Mouse (Mus musculus) Patski (cell line): ENCODE measurements at regions not wholly inside any gene's neighbourhood (a gene's known extent, or its start where the extent isn't known, plus 50 kb on each side); places are given as distances from the start of the nearest gene placed in this dataset.

Experiments used
- ATAC-seq: fragments of 100-300 bp; one replicate; pipeline ENCODE4 v1.8.0; 2021
- CTCF ChIA-PET: fragments of 350-600 bp; sonication (Branson Sonifier 250); formaldehyde crosslinking; loops from one replicate; lab custom pipeline; 2022; ENCODE audit warnings: inconsistent platforms; lab: Charles Lee
- POLR2A ChIA-PET: fragments of 350-600 bp; sonication (Branson Sonifier 250); formaldehyde crosslinking; loops from one replicate; lab custom pipeline; 2022; ENCODE audit warnings: antibody characterized with exemption, inconsistent platforms; lab: Charles Lee
- DNase-seq: peaks from one replicate; pipeline ENCODE4 v3.0.0-alpha.2; 2011; ENCODE audit warnings: low read depth, low spot score
- H3K27me3 ChIP-seq: fragments of 371-371 bp; one replicate; pipeline ENCODE4 v1.5.1; 2021
- CTCF ChIP-seq: fragments of 100-300 bp; IDR thresholded peaks from one replicate; pipeline ENCODE4 v1.5.1; 2021
- in situ Hi-C: fragments of 300-500 bp; cut with MboI; formaldehyde crosslinking; loops from 3 replicates; pipeline ENCODE4 v1.11.1; 2018; ENCODE audit warnings: low pct_unique_long_range_greater_than_20kb, mixed read lengths

GRCm38 (mm10) chr8:128002806-128003205 is 355.6 kb upstream of the Nrp1 start:
- H3K27me3 ChIP-seq = no peaks in the 10 kb centered on the region
- in situ Hi-C loops = no loop called here
- CTCF ChIA-PET = no interaction called here
- POLR2A ChIA-PET = no interaction called here
- DNase-seq = no peak
- no peak for TF ChIP-seq CTCF
- no peak for ATAC-seq

GRCm38 (mm10) chr8:128003385-128003784 is 355.0 kb upstream of the Nrp1 start:
- ChIA-PET CTCF (no interaction called here), POLR2A (no interaction called here)
- no peak for TF ChIP-seq CTCF
- DNase-seq (no peak), ATAC-seq (no peak)
- no peaks in the 10 kb centered on the region for H3K27me3 ChIP-seq
- in situ Hi-C loops = no loop called here

GRCm38 (mm10) chr8:128003881-128004286 is 354.5 kb upstream of the Nrp1 start:
- no peak for TF ChIP-seq CTCF
- ChIA-PET CTCF (no interaction called here), POLR2A (no interaction called here)
- ATAC-seq (no peak), DNase-seq (no peak)
- in situ Hi-C loops = no loop called here
- H3K27me3 ChIP-seq = no peaks in the 10 kb centered on the region

GRCm38 (mm10) chr8:128009393-128010010 is 348.9 kb upstream of the Nrp1 start:
- POLR2A ChIA-PET = no interaction called here
- ATAC-seq (no peak), DNase-seq (no peak)

GRCm38 (mm10) chr8:128017171-128017570 is 341.2 kb upstream of the Nrp1 start:
- POLR2A ChIA-PET = no interaction called here
- in situ Hi-C loops = no loop called here
- DNase-seq (no peak), ATAC-seq (no peak)
- H3K27me3 ChIP-seq = no peaks in the 10 kb centered on the region
- CTCF ChIA-PET = interaction anchor here (1.0 kb wide), 1 partner anchor 10 kb away, joined by 4 read pairs; no protein-coding TSS in a partner anchor
- TF ChIP-seq CTCF = no peak

More at GRCm38 (mm10) chr8:128009393-128010010, 348.9 kb upstream of the Nrp1 start:
- CTCF ChIA-PET = no interaction called here
- no peak for TF ChIP-seq CTCF
- no peaks in the 10 kb centered on the region for H3K27me3 ChIP-seq
- in situ Hi-C loops = no loop called here

- peak; percentile 54 for ATAC-seq
- ChIA-PET POLR2A (interaction anchor here (0.5 kb wide), 1 partner anchor 97 kb away, joined by 3 read pairs; no protein-coding TSS in a partner anchor), CTCF (interaction anchor here (1.3 kb wide), 1 partner anchor 29 kb away, joined by 3 read pairs; no protein-coding TSS in a partner anchor)
- TF ChIP-seq CTCF = no peak
- in situ Hi-C loops = no loop called here
- no peak for DNase-seq
- H3K27me3 ChIP-seq = no peaks in the 10 kb centered on the region
Observed at GRCm38 (mm10) chr8:128023661-128024060, 334.7 kb upstream of the Nrp1 start.

- in situ Hi-C loops = no loop called here
- DNase-seq (no peak), ATAC-seq (no peak)
- ChIA-PET CTCF (interaction anchor here (1.3 kb wide), 1 partner anchor 30 kb away, joined by 3 read pairs; no protein-coding TSS in a partner anchor), POLR2A (interaction anchor here (0.5 to 0.7 kb wide), 5 partner anchors 66 to 1021 kb away, joined by 3 to 6 read pairs (median 3); no protein-coding TSS in a partner anchor)
- H3K27me3 ChIP-seq = no peaks in the 10 kb centered on the region
- TF ChIP-seq CTCF = no peak
Observed at GRCm38 (mm10) chr8:128024774-128025222, 333.6 kb upstream of the Nrp1 start.

- no peak for TF ChIP-seq CTCF
- no peak for DNase-seq
- ATAC-seq = no peak
- no peaks in the 10 kb centered on the region for H3K27me3 ChIP-seq
- in situ Hi-C loops = no loop called here
- ChIA-PET CTCF (interaction anchor here (1.3 kb wide), 1 partner anchor 30 kb away, joined by 3 read pairs; no protein-coding TSS in a partner anchor), POLR2A (interaction anchor here (0.6 to 0.7 kb wide), 4 partner anchors 67 to 1021 kb away, joined by 3 to 6 read pairs (median 3); no protein-coding TSS in a partner anchor)
Observed at GRCm38 (mm10) chr8:128025251-128025856, 333.1 kb upstream of the Nrp1 start.

GRCm38 (mm10) chr8:128026981-128027380 is 331.4 kb upstream of the Nrp1 start:
- no peaks in the 10 kb centered on the region for H3K27me3 ChIP-seq
- in situ Hi-C loops = no loop called here
- ChIA-PET CTCF (no interaction called here), POLR2A (no interaction called here)
- DNase-seq (no peak), ATAC-seq (no peak)
- TF ChIP-seq CTCF = no peak

GRCm38 (mm10) chr8:128030335-128031280 is 327.8 kb upstream of the Nrp1 start:
- ATAC-seq (no peak), DNase-seq (no peak)

More at GRCm38 (mm10) chr8:128030335-128031280, 327.8 kb upstream of the Nrp1 start:
- in situ Hi-C loops = no loop called here
- POLR2A ChIA-PET = interaction anchor here (0.6 kb wide), 1 partner anchor 407 kb away, joined by 6 read pairs; no protein-coding TSS in a partner anchor
- TF ChIP-seq CTCF = no peak
- H3K27me3 ChIP-seq = no peaks in the 10 kb centered on the region
- CTCF ChIA-PET = interaction anchor here (2.7 kb wide), 1 partner anchor 12 kb away, joined by 6 read pairs; no protein-coding TSS in a partner anchor
